Mouse (Mus musculus) cerebellum, adult 2 months (tissue): ENCODE data around the gene Brpf1.

Source experiments
- CTCF ChIP-seq: fragments of 200-500 bp; IDR thresholded peaks from 2 replicates; pipeline ENCODE4 v1.5.1; 2011; ENCODE audit warnings: low read depth, mild to moderate bottlenecking, control low read depth, low read length, moderate library complexity, borderline replicate concordance; ENCODE audit not compliant: insufficient read depth
- POLR2A ChIP-seq: fragments of 200-500 bp; IDR thresholded peaks from 2 replicates; pipeline ENCODE4 v1.6.1; 2011; ENCODE audit warnings: low read length, control low read depth, borderline replicate concordance; ENCODE audit not compliant: insufficient read depth

DNA sequence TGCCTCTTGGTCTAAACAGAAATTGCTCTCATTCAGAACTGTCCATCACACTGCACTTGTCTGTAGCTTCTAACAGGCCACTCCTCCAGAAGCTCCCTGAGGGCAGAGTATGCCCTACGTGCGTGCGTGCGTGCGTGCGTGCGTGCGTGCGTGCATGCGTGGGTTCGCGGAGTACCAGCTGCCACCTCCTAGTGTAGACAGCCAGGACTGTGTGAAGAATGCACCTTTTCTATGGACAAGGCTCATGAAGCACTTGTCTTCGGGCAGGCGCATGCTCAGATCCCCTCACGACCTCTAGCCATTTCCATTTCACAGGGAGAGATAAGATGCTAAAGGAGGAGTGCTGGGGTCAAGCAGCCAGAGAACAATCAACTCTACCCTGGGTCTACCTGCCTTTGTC lies 17.6 kb upstream of the Brpf1 start:
- TF ChIP-seq CTCF (no peak), POLR2A (no peak)
